Comparison of ENCODE assay signal across 12 mouse cellular contexts in the genomic region with DNA sequence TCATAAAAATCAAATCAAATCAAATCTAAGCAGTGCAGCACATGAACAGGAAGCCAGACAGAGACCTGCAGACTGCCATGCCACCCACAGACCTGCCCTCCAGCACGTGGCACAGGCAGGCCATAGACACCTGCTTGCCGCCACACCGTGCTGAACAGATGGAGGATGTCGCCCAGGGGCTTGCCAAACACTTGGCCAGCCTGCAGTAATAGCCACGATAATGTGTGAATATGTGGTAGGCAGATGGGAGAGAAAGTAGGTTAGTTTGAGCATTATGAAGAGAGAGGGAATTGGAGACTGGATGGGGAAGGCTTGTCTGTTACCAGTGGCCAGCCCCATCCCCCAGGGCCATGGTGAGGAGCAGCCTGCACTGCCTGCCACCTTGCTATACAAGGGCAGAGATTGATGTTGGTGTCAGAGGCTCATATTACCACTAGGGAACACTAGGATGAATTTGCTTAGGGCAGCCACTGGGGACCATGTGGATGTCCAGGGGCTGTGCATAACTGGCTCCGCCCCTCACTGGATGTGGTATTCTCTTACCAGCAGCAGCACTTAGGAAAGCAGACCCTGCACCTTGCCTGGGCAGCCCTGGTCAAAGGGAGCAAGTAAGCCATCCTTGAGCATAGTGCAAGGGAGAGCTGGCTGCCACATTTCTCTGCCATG. TPM values are rescaled to one million over a fixed set of nuclear protein-coding genes. Genes with fewer than 3 reads are reported as not detected.
DNase-seq lines count a peak whose midpoint lies in the region; ATAC-seq and TF ChIP-seq lines count a peak whose summit lies in the region.
"Had no signal": no experiment of that assay in that cellular context is flagged by ENCODE, and none has a peak within 500 bp of the region (broad histone marks: within the 10 kb centered on the region; RNA-seq: fewer than 3 reads in every experiment).

No protein-coding gene starts in this region.

- no peak overlapping the region for H3K4me3 ChIP-seq in lung, embryonic 14.5 days (ENCODE audit: low read depth, low read length)
- H3K4me3 ChIP-seq in liver, embryonic 11.5 days (ENCODE audit: low read depth, low read length): no peak overlapping the region
- H3K4me3 ChIP-seq: megakaryocyte, embryonic 14.5 days had no signal

- no peaks in the 10 kb centered on the region for H3K4me1 ChIP-seq in lung, embryonic 14.5 days (ENCODE audit: insufficient read depth)
- no peaks in the 10 kb centered on the region for H3K4me1 ChIP-seq in liver, embryonic 11.5 days (replicated peaks; ENCODE audit: control insufficient read depth, insufficient read depth, low read length)

- no peak for TF ChIP-seq CTCF in lung, embryonic 14.5 days (IDR thresholded peaks at IDR 0.05; ENCODE audit: low read depth)

- WGBS in lung, embryonic 14.5 days: 58% methylated on average over 6 of the region's 6 CpGs
- 70% methylated on average over 6 of the region's 6 CpGs for WGBS in liver, embryonic 11.5 days

- DNase-seq in lung, embryonic 14.5 days: no peak
- DNase-seq in lung, postnatal 14 days: no peak
- peak; percentile 81 to 86 for DNase-seq in cerebellum, adult 18-20 months
- DNase-seq in right cerebral cortex, postnatal 14 days: peak; percentile 20
- no peak for DNase-seq in liver, embryonic 11.5 days (ENCODE audit: low spot score)
- DNase-seq in ovary, adult 18-20 months (ENCODE audit: low spot score): no peak
- DNase-seq: thymus, postnatal 25 days had no signal

- no peak overlapping the region for H3K4me2 ChIP-seq in lung, embryonic 14.5 days
- H3K4me2 ChIP-seq in liver, embryonic 11.5 days: no peak overlapping the region

- H3K9me3 ChIP-seq in lung, embryonic 14.5 days (ENCODE audit: low read depth, low read length): no peaks in the 10 kb centered on the region
- no peaks in the 10 kb centered on the region for H3K9me3 ChIP-seq in liver, embryonic 11.5 days (ENCODE audit: control insufficient read depth, low read length)

- no peak overlapping the region for H3K27ac ChIP-seq in lung, embryonic 14.5 days (ENCODE audit: low read depth)
- no peak overlapping the region for H3K27ac ChIP-seq in liver, embryonic 11.5 days (ENCODE audit: low read depth, low read length)

- peak; percentile 17; the same call in 1 of the 2 replicates for ATAC-seq in lung, embryonic 14.5 days (ENCODE audit: insufficient read depth)
- 0 out of 2 replicates have a peak, but pooled peaks have one; percentile 34 for ATAC-seq in erythroid progenitor cell, adult 5-6 weeks (replicated peaks; ENCODE audit: low FRiP score, poor library complexity, severe bottlenecking)
- ATAC-seq in liver, embryonic 11.5 days (replicated peaks; ENCODE audit: low FRiP score): no peak

- H3K9ac ChIP-seq in lung, embryonic 14.5 days: no peak overlapping the region
- H3K9ac ChIP-seq in liver, embryonic 11.5 days (ENCODE audit: low read depth, low read length): no peak overlapping the region

- H3K36me3 ChIP-seq in lung, embryonic 14.5 days (ENCODE audit: insufficient read depth): no peaks in the 10 kb centered on the region
- no peaks in the 10 kb centered on the region for H3K36me3 ChIP-seq in liver, embryonic 11.5 days (ENCODE audit: control insufficient read depth, insufficient read depth, low read length)

- H3K27me3 ChIP-seq in lung, embryonic 14.5 days (ENCODE audit: insufficient read depth, low read length): no peaks in the 10 kb centered on the region
- no peaks in the 10 kb centered on the region for H3K27me3 ChIP-seq in liver, embryonic 11.5 days (replicated peaks; ENCODE audit: control insufficient read depth, insufficient read depth, low read length)

RNA-seq across cellular contexts. Expression of a gene that starts 4.5 kb away (rescaled TPM):
- polyA plus RNA-seq in lung, embryonic 14.5 days (2014; fragmentation: Nextera tagmentation; extraction: Ambion mirVana): 27.6 and 30.9 TPM in 2 replicates
- 1.7 and 2.9 TPM in 2 replicates for total RNA-seq in erythroid progenitor cell, adult 5-6 weeks (2015; ENCODE audit: low replicate concordance)
- total RNA-seq in erythroid progenitor cell, adult 5-6 weeks (2017; ENCODE audit: low replicate concordance): 3.0 and 3.7 TPM in 2 replicates
- polyA plus RNA-seq in liver, embryonic 11.5 days (2014; fragmentation: Nextera tagmentation; extraction: Ambion mirVana): 16.8 TPM in 2 replicates

RNA-seq across cellular contexts. Expression of a gene that starts 10.4 kb away (rescaled TPM):
- 0.12 and 0.50 TPM in 2 replicates for polyA plus RNA-seq in lung, embryonic 14.5 days (2014; fragmentation: Nextera tagmentation; extraction: Ambion mirVana)
- 0.72 and 0.84 TPM in 2 replicates for total RNA-seq in erythroid progenitor cell, adult 5-6 weeks (2015; ENCODE audit: low replicate concordance)
- total RNA-seq in erythroid progenitor cell, adult 5-6 weeks (2017; ENCODE audit: low replicate concordance): 0.13 and 1.3 TPM in 2 replicates
- polyA plus RNA-seq in liver, embryonic 11.5 days (2014; fragmentation: Nextera tagmentation; extraction: Ambion mirVana): 0.34 and 0.39 TPM in 2 replicates
- total RNA-seq: MEL had no signal

RNA-seq across cellular contexts. Expression of a gene that starts 45.0 kb away (rescaled TPM):
- not detected in 2 replicates for polyA plus RNA-seq in lung, embryonic 14.5 days (2014; fragmentation: Nextera tagmentation; extraction: Ambion mirVana)
- total RNA-seq in erythroid progenitor cell, adult 5-6 weeks (2015; ENCODE audit: low replicate concordance): not detected in 2 replicates
- total RNA-seq in erythroid progenitor cell, adult 5-6 weeks (2017; ENCODE audit: low replicate concordance): not detected in 2 replicates
- polyA plus RNA-seq in liver, embryonic 11.5 days (2014; fragmentation: Nextera tagmentation; extraction: Ambion mirVana): not detected in 2 replicates
- total RNA-seq: gastrocnemius, adult 18-20 months; hematopoietic stem cell, adult 5-6 weeks; MEL had no signal

RNA-seq across cellular contexts. Expression of a gene that starts 58.7 kb away (rescaled TPM):
- polyA plus RNA-seq in lung, embryonic 14.5 days (2014; fragmentation: Nextera tagmentation; extraction: Ambion mirVana): 7.7 and 8.7 TPM in 2 replicates
- total RNA-seq in erythroid progenitor cell, adult 5-6 weeks (2015; ENCODE audit: low replicate concordance): not detected in 2 replicates
- total RNA-seq in erythroid progenitor cell, adult 5-6 weeks (2017; ENCODE audit: low replicate concordance): not detected in 2 replicates
- 3.2 and 3.6 TPM in 2 replicates for polyA plus RNA-seq in liver, embryonic 11.5 days (2014; fragmentation: Nextera tagmentation; extraction: Ambion mirVana)

Comparison
In these comparisons a context has a peak if more than half of its experiments do, and no peak if none do; other contexts are left out.
1. DNase-seq: peak in cerebellum, adult 18-20 months (2 of 2) and right cerebral cortex, postnatal 14 days (single experiment); none in lung, embryonic 14.5 days (single experiment), lung, postnatal 14 days (single experiment), liver, embryonic 11.5 days (single experiment) and ovary, adult 18-20 months (single experiment).